Comparison of ENCODE assay signal across 9 mouse cellular contexts in the genomic region with DNA sequence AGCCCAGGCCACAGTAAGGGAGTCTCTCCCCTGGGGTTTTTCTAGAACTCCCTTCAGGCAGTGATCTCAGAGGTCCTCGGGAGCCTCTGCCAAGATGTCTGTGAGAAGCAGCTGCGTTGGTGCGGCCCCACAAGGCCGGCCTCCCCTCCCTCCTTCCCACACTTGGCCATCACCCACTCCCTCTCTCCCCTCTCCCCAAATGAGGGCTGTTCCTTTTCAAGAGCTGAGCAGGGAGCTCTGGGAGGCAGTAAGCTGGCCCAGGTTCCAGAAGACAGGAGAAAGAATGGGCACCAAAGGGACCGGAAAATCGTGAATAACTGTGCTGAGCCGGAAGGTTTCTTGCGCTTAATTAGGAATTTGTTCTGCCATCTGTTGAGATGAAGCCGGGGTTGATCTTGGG. TPM values are rescaled to one million over a fixed set of nuclear protein-coding genes. Genes with fewer than 3 reads are reported as not detected.
DNase-seq lines count a peak whose midpoint lies in the region; ATAC-seq and TF ChIP-seq lines count a peak whose summit lies in the region.
"Had no signal": no experiment of that assay in that cellular context is flagged by ENCODE, and none has a peak within 500 bp of the region (broad histone marks: within the 10 kb centered on the region; RNA-seq: fewer than 3 reads in every experiment).

No protein-coding gene starts in this region.

- TF ChIP-seq CTCF in heart, adult 2 months (IDR thresholded peaks at IDR 0.05): no peak
- TF ChIP-seq CTCF in hindbrain, postnatal 0 days (IDR thresholded peaks at IDR 0.05; ENCODE audit: low read depth): no peak

- no peak for TF ChIP-seq POLR2A in heart, adult 2 months (IDR thresholded peaks at IDR 0.05; ENCODE audit: insufficient read depth, low read depth, low read length)

- H3K9me3 ChIP-seq in liver, embryonic 15.5 days (replicated peaks): no peaks in the 10 kb centered on the region
- H3K9me3 ChIP-seq in liver, embryonic 12.5 days (replicated peaks): no peaks in the 10 kb centered on the region
- no peaks in the 10 kb centered on the region for H3K9me3 ChIP-seq in hindbrain, postnatal 0 days (ENCODE audit: low read length)

- DNase-seq in heart, adult 2 months: no peak
- DNase-seq in heart, postnatal 36 days: no peak
- DNase-seq in hindbrain, postnatal 0 days (ENCODE audit: low spot score): peak; percentile 59

- no peak for ATAC-seq in liver, embryonic 15.5 days (ENCODE audit: insufficient read depth)
- no peak for ATAC-seq in liver, embryonic 12.5 days
- peak; percentile 17 for ATAC-seq in activated CD4-positive, CD25-positive, alpha-beta regulatory T cell, adult 4 months
- ATAC-seq in hindbrain, postnatal 0 days: 0 out of 2 replicates have a peak, but pooled peaks have one; percentile 16
- ATAC-seq in megakaryocyte progenitor cell, adult 5-6 weeks (replicated peaks; ENCODE audit: poor library complexity): no peak
- no peak for ATAC-seq in erythroid progenitor cell, adult 5-6 weeks (replicated peaks; ENCODE audit: low FRiP score, poor library complexity, severe bottlenecking)

- intact Hi-C loops in heart, adult 2 months (cut with DNase I): no loop called here
- intact Hi-C loops in heart, postnatal 36 days (cut with DNase I): loop anchor here (2.0 kb wide), 1 partner anchor 29 kb away; no protein-coding TSS in a partner anchor

- H3K4me2 ChIP-seq in liver, embryonic 15.5 days: no peak overlapping the region
- H3K4me2 ChIP-seq in liver, embryonic 12.5 days: no peak overlapping the region
- H3K4me2 ChIP-seq in hindbrain, postnatal 0 days (ENCODE audit: low read depth, low read length): no peak overlapping the region

- no peak overlapping the region for H3K9ac ChIP-seq in heart, adult 2 months (ENCODE audit: low read depth, low read length)
- H3K9ac ChIP-seq in liver, embryonic 15.5 days: no peak overlapping the region
- H3K9ac ChIP-seq in liver, embryonic 12.5 days: no peak overlapping the region
- no peak overlapping the region for H3K9ac ChIP-seq in hindbrain, postnatal 0 days (replicated peaks; ENCODE audit: low read length)

- 67% methylated on average over 9 of the region's 9 CpGs for WGBS in heart, adult 2 months
- WGBS in liver, embryonic 15.5 days (ENCODE audit: insufficient replicate concordance): 57% methylated on average over 9 of the region's 9 CpGs
- WGBS in liver, embryonic 12.5 days (ENCODE audit: insufficient replicate concordance): 64% methylated on average over 9 of the region's 9 CpGs
- 22% methylated on average over 9 of the region's 9 CpGs for WGBS in hindbrain, postnatal 0 days

- TF ChIP-seq EP300 in heart, adult 2 months (IDR thresholded peaks at IDR 0.05; ENCODE audit: insufficient read depth, low read depth, low read length): no peak

- H3K79me2 ChIP-seq in heart, adult 2 months (replicated peaks; ENCODE audit: control insufficient read depth, insufficient read depth, low read length): no peaks in the 10 kb centered on the region

- no peaks in the 10 kb centered on the region for H3K27me3 ChIP-seq in heart, adult 2 months (ENCODE audit: control insufficient read depth, insufficient read depth, low read length)
- H3K27me3 ChIP-seq in liver, embryonic 15.5 days: no peaks in the 10 kb centered on the region
- H3K27me3 ChIP-seq in liver, embryonic 12.5 days (replicated peaks): no peaks in the 10 kb centered on the region
- H3K27me3 ChIP-seq in hindbrain, postnatal 0 days (ENCODE audit: insufficient read depth, low read length): no peaks in the 10 kb centered on the region

- H3K4me1 ChIP-seq in heart, adult 2 months (ENCODE audit: control insufficient read depth, insufficient read depth, low read length): peaks cover 5% of the 10 kb centered on the region
- peaks cover 10% of the 10 kb centered on the region for H3K4me1 ChIP-seq in liver, embryonic 15.5 days (replicated peaks)
- H3K4me1 ChIP-seq in liver, embryonic 12.5 days: peaks cover 62% of the 10 kb centered on the region
- H3K4me1 ChIP-seq in hindbrain, postnatal 0 days (ENCODE audit: insufficient read depth, low read length): peaks cover 37% of the 10 kb centered on the region

- H3K4me3 ChIP-seq in heart, adult 2 months: no peak overlapping the region
- H3K4me3 ChIP-seq in liver, embryonic 15.5 days (replicated peaks): no peak overlapping the region
- H3K4me3 ChIP-seq in liver, embryonic 12.5 days: no peak overlapping the region
- no peak overlapping the region for H3K4me3 ChIP-seq in hindbrain, postnatal 0 days (ENCODE audit: low read length)

- H3K36me3 ChIP-seq in heart, adult 2 months (ENCODE audit: control insufficient read depth, insufficient read depth, low read length): no peaks in the 10 kb centered on the region
- H3K36me3 ChIP-seq in liver, embryonic 15.5 days (replicated peaks): no peaks in the 10 kb centered on the region
- H3K36me3 ChIP-seq in liver, embryonic 12.5 days: no peaks in the 10 kb centered on the region
- H3K36me3 ChIP-seq in hindbrain, postnatal 0 days (ENCODE audit: insufficient read depth, low read length): no peaks in the 10 kb centered on the region

- peak overlapping the region; percentile 23; the same call in 1 of the 2 replicates for H3K27ac ChIP-seq in heart, adult 2 months
- H3K27ac ChIP-seq in liver, embryonic 15.5 days (replicated peaks): 0 out of 2 replicates have a peak overlapping the region, but pooled peaks have one; percentile 42
- no peak overlapping the region for H3K27ac ChIP-seq in liver, embryonic 12.5 days
- peak overlapping the region; percentile 21 for H3K27ac ChIP-seq in hindbrain, postnatal 0 days

RNA-seq across cellular contexts. Expression of a gene that starts 35.1 kb away (rescaled TPM):
- total RNA-seq in heart, adult 2 months (2021): under 1 TPM; 0.25 to 0.26 TPM
- 1.6 and 2.0 TPM in 2 replicates for polyA plus RNA-seq in heart, adult 2 months (2012; rRNA removed)
- under 1 TPM; 0.11 to 0.25 TPM for total RNA-seq in heart, postnatal 36 days (2021)
- polyA plus RNA-seq in liver, embryonic 15.5 days (2015; fragmentation: Nextera tagmentation; extraction: Ambion mirVana): 0.05 TPM in 2 replicates
- 0.51 and 0.62 TPM in 2 replicates for polyA plus RNA-seq in liver, embryonic 12.5 days (2016; fragmentation: Nextera tagmentation; extraction: Ambion mirVana)
- polyA plus RNA-seq in activated CD4-positive, CD25-positive, alpha-beta regulatory T cell, adult 4 months (2017; shearing (Covaris generic)): not detected
- total RNA-seq in hindbrain, postnatal 0 days (2014; rRNA removed): 6.9 and 7.1 TPM in 2 replicates
- 1.0 and 1.1 TPM in 2 replicates for polyA plus RNA-seq in hindbrain, postnatal 0 days (2015; fragmentation: Nextera tagmentation; extraction: Ambion mirVana)
- total RNA-seq in megakaryocyte progenitor cell, adult 5-6 weeks (2015): not detected in 2 replicates
- total RNA-seq in megakaryocyte progenitor cell, adult 5-6 weeks (2017): not detected in 2 replicates
- total RNA-seq in erythroid progenitor cell, adult 5-6 weeks (2015; ENCODE audit: low replicate concordance): not detected in 2 replicates
- total RNA-seq in erythroid progenitor cell, adult 5-6 weeks (2017; ENCODE audit: low replicate concordance): not detected in 2 replicates
- polyA plus RNA-seq: embryonic facial prominence, embryonic 14.5 days had no signal

RNA-seq across cellular contexts. Expression of a gene that starts 44.3 kb away (rescaled TPM):
- 10 to 100 TPM; 18.5 to 23.6 TPM for total RNA-seq in heart, adult 2 months (2021)
- polyA plus RNA-seq in heart, adult 2 months (2012; rRNA removed): 20.2 and 31.5 TPM in 2 replicates
- 10 to 100 TPM; 19.8 to 28.0 TPM for total RNA-seq in heart, postnatal 36 days (2021)
- polyA plus RNA-seq in liver, embryonic 15.5 days (2015; fragmentation: Nextera tagmentation; extraction: Ambion mirVana): 9.9 and 11.6 TPM in 2 replicates
- 12.8 and 12.9 TPM in 2 replicates for polyA plus RNA-seq in liver, embryonic 12.5 days (2016; fragmentation: Nextera tagmentation; extraction: Ambion mirVana)
- 10 to 100 TPM; 14.0 to 14.6 TPM for polyA plus RNA-seq in activated CD4-positive, CD25-positive, alpha-beta regulatory T cell, adult 4 months (2017; shearing (Covaris generic))
- total RNA-seq in hindbrain, postnatal 0 days (2014; rRNA removed): 17.3 and 27.8 TPM in 2 replicates
- 17.3 and 22.2 TPM in 2 replicates for polyA plus RNA-seq in hindbrain, postnatal 0 days (2015; fragmentation: Nextera tagmentation; extraction: Ambion mirVana)
- total RNA-seq in megakaryocyte progenitor cell, adult 5-6 weeks (2015): 17.4 and 17.8 TPM in 2 replicates
- total RNA-seq in megakaryocyte progenitor cell, adult 5-6 weeks (2017): 20.2 and 25.5 TPM in 2 replicates
- total RNA-seq in erythroid progenitor cell, adult 5-6 weeks (2015; ENCODE audit: low replicate concordance): 9.2 and 11.2 TPM in 2 replicates
- 2.3 TPM in 1 of 2 replicates, not detected in the other for total RNA-seq in erythroid progenitor cell, adult 5-6 weeks (2017; ENCODE audit: low replicate concordance)

RNA-seq across cellular contexts. Expression of a gene that starts 44.6 kb away (rescaled TPM):
- 10 to 100 TPM in 1 of 2 experiments, 1 to 10 TPM in 1; 8.8 to 11.6 TPM for total RNA-seq in heart, adult 2 months (2021)
- 8.6 and 9.9 TPM in 2 replicates for polyA plus RNA-seq in heart, adult 2 months (2012; rRNA removed)
- 10 to 100 TPM; 10.4 to 12.5 TPM for total RNA-seq in heart, postnatal 36 days (2021)
- 5.1 and 6.0 TPM in 2 replicates for polyA plus RNA-seq in liver, embryonic 15.5 days (2015; fragmentation: Nextera tagmentation; extraction: Ambion mirVana)
- polyA plus RNA-seq in liver, embryonic 12.5 days (2016; fragmentation: Nextera tagmentation; extraction: Ambion mirVana): 7.5 and 8.1 TPM in 2 replicates
- polyA plus RNA-seq in activated CD4-positive, CD25-positive, alpha-beta regulatory T cell, adult 4 months (2017; shearing (Covaris generic)): 10 to 100 TPM in 1 of 2 experiments, 1 to 10 TPM in 1; 9.3 to 11.9 TPM
- total RNA-seq in hindbrain, postnatal 0 days (2014; rRNA removed): 6.4 and 11.1 TPM in 2 replicates
- 10.1 and 13.5 TPM in 2 replicates for polyA plus RNA-seq in hindbrain, postnatal 0 days (2015; fragmentation: Nextera tagmentation; extraction: Ambion mirVana)
- total RNA-seq in megakaryocyte progenitor cell, adult 5-6 weeks (2015): 7.8 and 8.3 TPM in 2 replicates
- 2.4 and 8.2 TPM in 2 replicates for total RNA-seq in megakaryocyte progenitor cell, adult 5-6 weeks (2017)
- 5.0 and 6.3 TPM in 2 replicates for total RNA-seq in erythroid progenitor cell, adult 5-6 weeks (2015; ENCODE audit: low replicate concordance)
- 0.64 and 6.3 TPM in 2 replicates for total RNA-seq in erythroid progenitor cell, adult 5-6 weeks (2017; ENCODE audit: low replicate concordance)

RNA-seq across cellular contexts. Expression of a gene that starts 44.9 kb away (rescaled TPM):
- total RNA-seq in heart, adult 2 months (2021): 1 to 10 TPM; 7.1 to 8.8 TPM
- polyA plus RNA-seq in heart, adult 2 months (2012; rRNA removed): 8.4 and 8.7 TPM in 2 replicates
- 1 to 10 TPM; 9.5 to 9.7 TPM for total RNA-seq in heart, postnatal 36 days (2021)
- 19.5 and 21.1 TPM in 2 replicates for polyA plus RNA-seq in liver, embryonic 15.5 days (2015; fragmentation: Nextera tagmentation; extraction: Ambion mirVana)
- polyA plus RNA-seq in liver, embryonic 12.5 days (2016; fragmentation: Nextera tagmentation; extraction: Ambion mirVana): 17.1 and 17.8 TPM in 2 replicates
- polyA plus RNA-seq in activated CD4-positive, CD25-positive, alpha-beta regulatory T cell, adult 4 months (2017; shearing (Covaris generic)): 10 to 100 TPM; 18.4 to 26.6 TPM
- 20.0 and 22.6 TPM in 2 replicates for total RNA-seq in hindbrain, postnatal 0 days (2014; rRNA removed)
- polyA plus RNA-seq in hindbrain, postnatal 0 days (2015; fragmentation: Nextera tagmentation; extraction: Ambion mirVana): 15.0 and 16.4 TPM in 2 replicates
- total RNA-seq in megakaryocyte progenitor cell, adult 5-6 weeks (2015): 9.1 and 9.8 TPM in 2 replicates
- total RNA-seq in megakaryocyte progenitor cell, adult 5-6 weeks (2017): 14.2 and 19.1 TPM in 2 replicates
- 1.3 and 16.6 TPM in 2 replicates for total RNA-seq in erythroid progenitor cell, adult 5-6 weeks (2015; ENCODE audit: low replicate concordance)
- 1.4 and 3.2 TPM in 2 replicates for total RNA-seq in erythroid progenitor cell, adult 5-6 weeks (2017; ENCODE audit: low replicate concordance)

Comparison
In these comparisons a context has a peak if more than half of its experiments do, and no peak if none do; other contexts are left out.
1. ATAC-seq: peak in activated CD4-positive, CD25-positive, alpha-beta regulatory T cell, adult 4 months (single experiment) and hindbrain, postnatal 0 days (single experiment); none in liver, embryonic 15.5 days (single experiment), liver, embryonic 12.5 days (single experiment), megakaryocyte progenitor cell, adult 5-6 weeks (single experiment) and erythroid progenitor cell, adult 5-6 weeks (single experiment).